In the genomic region with DNA sequence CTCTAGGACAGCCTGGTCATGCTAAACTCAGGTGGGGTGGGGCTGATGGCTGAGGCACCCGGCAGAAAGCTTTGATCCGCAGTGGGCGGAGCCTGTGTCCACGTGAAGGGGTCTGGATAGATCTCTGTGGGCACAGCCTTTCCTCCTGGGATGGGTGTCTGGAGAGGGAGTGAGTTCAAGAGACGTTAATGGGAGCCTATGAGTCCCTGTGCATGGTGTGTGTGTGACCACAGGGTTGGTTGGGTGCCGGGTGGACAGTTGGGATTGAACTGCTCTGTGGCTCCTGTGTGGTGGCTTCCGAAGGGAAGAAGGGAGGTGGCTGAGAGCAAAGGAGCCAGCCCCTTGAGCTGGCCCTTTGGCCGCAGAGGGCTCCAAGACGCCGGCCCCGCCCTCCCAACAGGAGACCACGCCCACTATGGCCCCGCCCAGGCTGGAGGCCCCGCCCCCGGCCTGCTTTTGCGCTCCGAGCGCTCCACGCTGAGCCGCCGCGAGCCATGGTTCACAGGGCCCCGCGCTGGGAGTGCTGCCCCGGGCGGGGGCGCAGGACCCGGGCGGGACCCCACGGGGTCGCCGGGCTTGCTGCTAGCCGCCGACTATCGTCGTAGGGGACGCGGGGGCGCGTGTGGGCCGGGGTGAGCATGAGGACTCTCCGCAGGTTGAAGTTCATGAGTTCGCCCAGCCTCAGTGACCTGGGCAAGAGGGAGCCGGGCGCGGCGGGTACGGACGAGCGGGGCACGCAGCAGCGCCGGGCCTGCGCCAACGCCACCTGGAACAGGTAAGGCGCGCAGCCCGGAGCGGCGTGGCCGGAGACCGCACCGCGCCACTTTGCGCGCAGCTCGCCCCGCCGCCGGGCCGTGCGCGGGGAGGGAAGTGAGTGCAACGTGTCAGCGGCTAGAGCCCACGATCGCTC, we compare ENCODE assay signal across 8 mouse cellular contexts. TPM values are rescaled to one million over a fixed set of nuclear protein-coding genes. Genes with fewer than 3 reads are reported as not detected.
A peak's percentile ranks its signal among the peaks of the same experiment; 100 is the strongest.
DNase-seq lines count a peak whose midpoint lies in the region; ATAC-seq lines count a peak whose summit lies in the region.

No protein-coding gene starts in this region.

- peak; percentile 17 to 42 for DNase-seq in CD8-positive naive resting alpha-beta T cell, adult 2 months (ENCODE audit: low read depth in 2 of 2, low spot score in 2 of 2)
- DNase-seq in adrenal gland, adult 2 months, result peak; percentile 92
- peak; percentile 31 for DNase-seq in fibroblast of lung, adult 2 months (ENCODE audit: low read depth)
- DNase-seq in kidney, postnatal 14 days, result peak; percentile 94
- DNase-seq in lung, postnatal 14 days, result peak; percentile 93
- DNase-seq in retina, embryonic 14.5 days (ENCODE audit: low spot score), result peak; percentile 91
- peak; percentile 81 for DNase-seq in urinary bladder, adult 2 months (ENCODE audit: low spot score)

- peak overlapping the region; percentile 74 for H3K27ac ChIP-seq in heart, embryonic 16.5 days (ENCODE audit: low read length)

- H3K4me3 ChIP-seq in heart, embryonic 16.5 days (ENCODE audit: low read length), result peak overlapping the region; percentile 75

- peak overlapping the region; percentile 81 for H3K9ac ChIP-seq in heart, embryonic 16.5 days (ENCODE audit: low read length)

- H3K27me3 ChIP-seq in heart, embryonic 16.5 days (ENCODE audit: control insufficient read depth, insufficient read depth, low read length), result no peaks in the 10 kb centered on the region

- H3K4me2 ChIP-seq in heart, embryonic 16.5 days (ENCODE audit: low read depth, low read length), result peak overlapping the region; percentile 96

- H3K36me3 ChIP-seq in heart, embryonic 16.5 days (ENCODE audit: control insufficient read depth, insufficient read depth), result no peaks in the 10 kb centered on the region

- H3K9me3 ChIP-seq in heart, embryonic 16.5 days (replicated peaks; ENCODE audit: control insufficient read depth, low read length), result no peaks in the 10 kb centered on the region

- H3K4me1 ChIP-seq in heart, embryonic 16.5 days (ENCODE audit: control insufficient read depth, insufficient read depth, low read length), result peaks cover 14% of the 10 kb centered on the region

- ATAC-seq in heart, embryonic 16.5 days (replicated peaks; ENCODE audit: extremely low read depth, insufficient read depth, low FRiP score), result peak; percentile 67

- WGBS in heart, embryonic 16.5 days, result 2% methylated on average over 60 of the region's 77 CpGs

RNA-seq across cellular contexts. Expression of gene Prr5, which starts 11.4 kb away (rescaled TPM):
- 1 to 10 TPM; 7.0 to 9.4 TPM for total RNA-seq in adrenal gland, adult 2 months (2021)
- polyA plus RNA-seq in adrenal gland, adult 2 months (2012; rRNA removed), result 15.7 and 26.7 TPM in 2 replicates
- polyA plus RNA-seq in heart, embryonic 16.5 days (2015; fragmentation: Nextera tagmentation; extraction: Ambion mirVana), result 11.3 and 14.8 TPM in 2 replicates
- polyA plus RNA-seq in urinary bladder, adult 2 months (2012; rRNA removed), result 9.1 and 9.4 TPM in 2 replicates

RNA-seq across cellular contexts. Expression of gene Arhgap8, which starts 39.1 kb away (rescaled TPM):
- total RNA-seq in adrenal gland, adult 2 months (2021), result under 1 TPM; 0.43 to 0.93 TPM
- 0.90 and 1.00 TPM in 2 replicates for polyA plus RNA-seq in adrenal gland, adult 2 months (2012; rRNA removed)
- 7.4 and 10.1 TPM in 2 replicates for polyA plus RNA-seq in heart, embryonic 16.5 days (2015; fragmentation: Nextera tagmentation; extraction: Ambion mirVana)
- polyA plus RNA-seq in urinary bladder, adult 2 months (2012; rRNA removed), result 5.0 and 5.7 TPM in 2 replicates

Comparison
In these comparisons a context has a peak if more than half of its experiments do, and no peak if none do; other contexts are left out.
1. Peak in every context shown above with its lines: DNase-seq, ATAC-seq, H3K4me3 ChIP-seq and H3K27ac ChIP-seq.
2. DNase-seq: peak in every context shown above with its lines; median percentile 94 in kidney, postnatal 14 days; 93 in lung, postnatal 14 days; 92 in adrenal gland, adult 2 months; 91 in retina, embryonic 14.5 days; 81 in urinary bladder, adult 2 months; 31 in fibroblast of lung, adult 2 months; 30 in CD8-positive naive resting alpha-beta T cell, adult 2 months.